Mouse (Mus musculus) CH12.LX (cell line): ENCODE data around the gene Aox1.

Experiments
- EP300 ChIP-seq: IDR thresholded peaks from 2 replicates; pipeline ENCODE4 v1.6.1; 2011; ENCODE audit warnings: low read length, improper control_type of control experiment
- POLR2AphosphoS2 ChIP-seq: IDR thresholded peaks from 2 replicates; pipeline ENCODE4 v1.6.1; 2011; ENCODE audit warnings: low read depth, low read length, improper control_type of control experiment

DNA sequence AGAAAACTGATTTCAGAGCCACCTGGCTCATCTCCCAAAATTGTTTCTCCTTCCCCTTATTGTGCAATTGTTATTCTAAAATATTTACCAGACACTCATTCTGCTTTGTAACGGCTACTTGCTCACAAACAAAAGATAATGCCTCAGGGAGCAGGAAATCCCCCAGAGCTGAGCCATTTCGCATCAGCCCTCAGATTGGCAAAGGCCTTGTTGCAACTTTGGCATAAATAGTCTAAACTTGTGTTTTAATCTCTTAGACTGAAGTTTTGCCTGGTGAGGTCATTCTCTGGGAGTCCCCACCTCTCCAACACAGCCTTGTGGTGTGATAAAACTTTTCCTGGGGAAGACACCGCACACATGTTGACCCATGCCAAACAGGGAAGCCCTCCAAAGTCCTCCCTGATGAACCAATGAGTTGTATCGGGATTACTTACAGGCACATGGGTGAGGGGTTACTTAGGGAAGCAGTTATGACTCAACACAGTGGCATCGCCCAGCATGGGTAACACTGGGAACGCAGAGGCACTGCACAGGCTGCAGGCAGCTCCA, 40.6 kb upstream of the Aox1 start:
- TF ChIP-seq EP300 (no peak), POLR2AphosphoS2 (no peak)
